Mouse (Mus musculus) CD4-positive helper T cell, adult 2 months (primary cell): ENCODE results near the gene Bbs4.
A peak's percentile ranks its signal among the peaks of the same experiment; 100 is the strongest.
"Not testable (repeated sequence)": the region's sequence is repeated elsewhere in the genome, so short reads cannot be mapped to it uniquely, and the experiment has no call there.

Experiments used
- DNase-seq: peaks from one replicate; pipeline ENCODE4 v3.0.0-alpha.2; 2012; ENCODE audit warnings: low read depth, missing footprints, low spot score

The Bbs4 gene

GRCm38 (mm10) chr9:59353253-59353639 is at the start of gene Bbs4:
TSS of gene Bbs4 (minus strand) at chr9:59353508.
- peak; percentile 88 for DNase-seq

GRCm38 (mm10) chr9:59389086-59389485 is 35.8 kb upstream of the Bbs4 start:
- DNase-seq: no peak

GRCm38 (mm10) chr9:59388311-59388710 is 35.0 kb upstream of the Bbs4 start:
- DNase-seq: no peak

- DNase-seq: no peak
These were observed 34.2 kb upstream of the Bbs4 start for GRCm38 (mm10) chr9:59387461-59387860.

GRCm38 (mm10) chr9:59375626-59376025 is 22.3 kb upstream of the Bbs4 start:
- DNase-seq: no peak

GRCm38 (mm10) chr9:59369646-59370045 is 16.3 kb upstream of the Bbs4 start:
- no peak for DNase-seq

- DNase-seq: no peak
These were observed 15.9 kb upstream of the Bbs4 start for GRCm38 (mm10) chr9:59369220-59369619.

- not testable (repeated sequence) for DNase-seq
These were observed 7.2 kb upstream of the Bbs4 start for GRCm38 (mm10) chr9:59360487-59360886.

- DNase-seq: not testable (repeated sequence)
These were observed 4.7 kb upstream of the Bbs4 start for GRCm38 (mm10) chr9:59358041-59358440.

GRCm38 (mm10) chr9:59352586-59353252 is 589 bp downstream of the Bbs4 start:
- no peak for DNase-seq

GRCm38 (mm10) chr9:59346176-59346575 is 7.1 kb downstream of the Bbs4 start:
- DNase-seq: no peak

- peak; percentile 58 for DNase-seq
These were observed 13.3 kb downstream of the Bbs4 start for GRCm38 (mm10) chr9:59340002-59340401.

- no peak for DNase-seq
These were observed 14.2 kb downstream of the Bbs4 start for GRCm38 (mm10) chr9:59339107-59339506.

- peak; percentile 71 for DNase-seq
These were observed 14.9 kb downstream of the Bbs4 start for GRCm38 (mm10) chr9:59338411-59338810.

- peak; percentile 44 for DNase-seq
These were observed 15.4 kb downstream of the Bbs4 start for GRCm38 (mm10) chr9:59337889-59338288.

- no peak for DNase-seq
These were observed 16.8 kb downstream of the Bbs4 start for GRCm38 (mm10) chr9:59336539-59336938.

GRCm38 (mm10) chr9:59330055-59330454 is 23.3 kb downstream of the Bbs4 start:
- DNase-seq: no peak

- no peak for DNase-seq
These were observed 29.0 kb downstream of the Bbs4 start for GRCm38 (mm10) chr9:59324351-59324750.

GRCm38 (mm10) chr9:59316206-59316605 is 37.1 kb downstream of the Bbs4 start:
- DNase-seq: no peak

GRCm38 (mm10) chr9:59311284-59311670 is 42.0 kb downstream of the Bbs4 start:
- no peak for DNase-seq

- no peak for DNase-seq
These were observed 42.6 kb downstream of the Bbs4 start for GRCm38 (mm10) chr9:59310582-59311283.

GRCm38 (mm10) chr9:59307890-59308289 is 45.4 kb downstream of the Bbs4 start:
- DNase-seq: no peak

GRCm38 (mm10) chr9:59296419-59296818 is 56.9 kb downstream of the Bbs4 start:
- no peak for DNase-seq
